Mouse (Mus musculus) MEL (cell line): ENCODE measurements around the gene Cep85l.

Experiments
- CTCF ChIP-seq, 3 experiments: IDR thresholded peaks in 2 of 3; conservative IDR thresholded peaks in 1 of 3; 2 replicates each; pipeline ENCODE4 v1.5.1; 2011 to 2012; ENCODE audit warnings: low read length in 3 of 3, low read depth in 2 of 3, mild to moderate bottlenecking in 2 of 3, improper control_type of control experiment in 1 of 3, inconsistent platforms in 1 of 3, mixed read lengths in 1 of 3, moderate library complexity in 1 of 3; ENCODE audit not compliant: control insufficient read depth in 1 of 3, insufficient read depth in 1 of 3, poor library complexity in 1 of 3, severe bottlenecking in 1 of 3
- GATA1 ChIP-seq: IDR thresholded peaks from 2 replicates; pipeline ENCODE4 v1.6.1; 2011; ENCODE audit warnings: low read depth, low read length, improper control_type of control experiment
- JUND ChIP-seq: IDR thresholded peaks from 2 replicates; pipeline ENCODE4 v1.6.1; 2011; ENCODE audit warnings: low read depth, mild to moderate bottlenecking, improper control_type of control experiment, low read length
- MAFK ChIP-seq: IDR thresholded peaks from 2 replicates; pipeline ENCODE4 v1.6.1; 2011; ENCODE audit warnings: low read depth, mild to moderate bottlenecking, low read length, improper control_type of control experiment, borderline replicate concordance
- NELFE ChIP-seq: IDR thresholded peaks from 2 replicates; pipeline ENCODE4 v1.6.1; 2011; ENCODE audit warnings: low read depth, low read length, improper control_type of control experiment
- NRF1 ChIP-seq: IDR thresholded peaks from 2 replicates; pipeline ENCODE4 v1.6.1; 2014; ENCODE audit warnings: low read depth, mild to moderate bottlenecking, inconsistent platforms, low read length, improper control_type of control experiment, moderate library complexity; ENCODE audit not compliant: poor library complexity, insufficient read depth, severe bottlenecking
- POLR2A ChIP-seq, 2 experiments: IDR thresholded peaks; 2 replicates each; pipeline ENCODE4 v1.6.1; 2011 to 2012; ENCODE audit warnings: low read length in 2 of 2, mild to moderate bottlenecking in 2 of 2, control low read depth in 1 of 2, improper control_type of control experiment in 1 of 2, low read depth in 1 of 2, moderate library complexity in 1 of 2; ENCODE audit not compliant: control insufficient read depth in 1 of 2, insufficient read depth in 1 of 2, poor library complexity in 1 of 2
- RAD21 ChIP-seq: IDR thresholded peaks from 2 replicates; pipeline ENCODE4 v1.6.1; 2011; ENCODE audit warnings: mild to moderate bottlenecking, low read depth, low read length, improper control_type of control experiment
- USF1 ChIP-seq: IDR thresholded peaks from 2 replicates; pipeline ENCODE4 v1.6.1; 2014; ENCODE audit warnings: low read depth, mild to moderate bottlenecking, inconsistent platforms, low read length, improper control_type of control experiment, moderate library complexity
- ZC3H11A ChIP-seq: IDR thresholded peaks from 2 replicates; pipeline ENCODE4 v1.6.1; 2012; ENCODE audit warnings: low read depth, mild to moderate bottlenecking, inconsistent platforms, low read length, improper control_type of control experiment
- ZNF384 ChIP-seq: IDR thresholded peaks from 2 replicates; pipeline ENCODE4 v1.6.1; 2012; ENCODE audit warnings: low read depth, mild to moderate bottlenecking, inconsistent platforms, low read length, improper control_type of control experiment

DNA sequence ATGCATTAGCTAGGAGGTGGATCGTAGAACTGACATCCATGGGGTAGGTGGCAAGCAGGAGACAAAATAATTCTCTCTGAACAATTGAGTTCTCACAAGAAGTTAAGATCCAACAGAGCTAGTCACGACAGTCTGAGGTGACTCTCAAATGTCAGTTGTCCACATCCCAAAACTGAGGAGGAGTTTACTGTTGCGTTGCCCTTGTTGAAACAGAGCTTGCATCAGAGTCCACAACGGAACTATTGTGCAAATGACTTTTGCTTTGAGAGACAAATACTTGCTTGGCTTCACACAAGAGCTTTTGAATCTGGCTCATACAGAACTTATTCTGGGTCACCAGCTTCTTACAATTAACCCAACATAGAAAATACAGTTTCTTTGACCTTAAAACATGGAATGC lies 27.7 kb upstream of the Cep85l start:
- no peak for TF ChIP-seq CTCF (IDR thresholded peaks at IDR 0.05 in 2 of 3, conservative IDR thresholded peaks at IDR 0.05 in 1 of 3; ENCODE audit: control insufficient read depth in 1 of 3, insufficient read depth in 1 of 3, low read depth in 2 of 3, low read length in 3 of 3, poor library complexity in 1 of 3, severe bottlenecking in 1 of 3)
- TF ChIP-seq ZNF384 = no peak
- TF ChIP-seq GATA1 = no peak
- no peak for TF ChIP-seq ZC3H11A
- no peak for TF ChIP-seq NRF1
- no peak for TF ChIP-seq USF1
- TF ChIP-seq NELFE = no peak
- no peak for TF ChIP-seq POLR2A (IDR thresholded peaks at IDR 0.05; ENCODE audit: control insufficient read depth in 1 of 2, insufficient read depth in 1 of 2, low read depth in 1 of 2, low read length in 2 of 2, poor library complexity in 1 of 2)
- no peak for TF ChIP-seq JUND
- no peak for TF ChIP-seq MAFK
- no peak for TF ChIP-seq RAD21
